Mouse (Mus musculus): ENCODE results near the gene Papss2.
A peak's percentile ranks its signal among the peaks of the same experiment; 100 is the strongest.

The Papss2 gene

GRCm38 (mm10) chr19:32595506-32596286, at the start of gene Papss2:
Gene Papss2, plus strand, starts transcription at chr19:32595790.
- peak; percentile 16 for DNase-seq (ENCODE audit: low read depth, low spot score)

GRCm38 (mm10) chr19:32547396-32547795, 48.2 kb upstream of the Papss2 start:
- DNase-seq (ENCODE audit: low read depth, low spot score): no peak

GRCm38 (mm10) chr19:32548202-32548601, 47.4 kb upstream of the Papss2 start:
- DNase-seq (ENCODE audit: low read depth, low spot score): no peak

GRCm38 (mm10) chr19:32550446-32550845, 45.1 kb upstream of the Papss2 start:
- DNase-seq (ENCODE audit: low read depth, low spot score): no peak

GRCm38 (mm10) chr19:32551442-32551841, 44.1 kb upstream of the Papss2 start:
- no peak for DNase-seq (ENCODE audit: low read depth, low spot score)

- no peak for DNase-seq (ENCODE audit: low read depth, low spot score)
Measured at GRCm38 (mm10) chr19:32552106-32552505, 43.5 kb upstream of the Papss2 start.

GRCm38 (mm10) chr19:32553310-32553709, 42.3 kb upstream of the Papss2 start:
- no peak for DNase-seq (ENCODE audit: low read depth, low spot score)

- DNase-seq (ENCODE audit: low read depth, low spot score): no peak
Measured at GRCm38 (mm10) chr19:32555257-32555656, 40.3 kb upstream of the Papss2 start.

- no peak for DNase-seq (ENCODE audit: low read depth, low spot score)
Measured at GRCm38 (mm10) chr19:32567025-32567424, 28.6 kb upstream of the Papss2 start.

- no peak for DNase-seq (ENCODE audit: low read depth, low spot score)
Measured at GRCm38 (mm10) chr19:32567447-32567846, 28.1 kb upstream of the Papss2 start.

GRCm38 (mm10) chr19:32568470-32568869, 27.1 kb upstream of the Papss2 start:
- DNase-seq (ENCODE audit: low read depth, low spot score): no peak

- DNase-seq (ENCODE audit: low read depth, low spot score): no peak
Measured at GRCm38 (mm10) chr19:32568961-32569653, 26.5 kb upstream of the Papss2 start.

- DNase-seq (ENCODE audit: low read depth, low spot score): no peak
Measured at GRCm38 (mm10) chr19:32569725-32570124, 25.9 kb upstream of the Papss2 start.

- no peak for DNase-seq (ENCODE audit: low read depth, low spot score)
Measured at GRCm38 (mm10) chr19:32572191-32572590, 23.4 kb upstream of the Papss2 start.

GRCm38 (mm10) chr19:32573259-32573658, 22.3 kb upstream of the Papss2 start:
- no peak for DNase-seq (ENCODE audit: low read depth, low spot score)

GRCm38 (mm10) chr19:32574846-32575245, 20.7 kb upstream of the Papss2 start:
- DNase-seq (ENCODE audit: low read depth, low spot score): no peak

- DNase-seq (ENCODE audit: low read depth, low spot score): no peak
Measured at GRCm38 (mm10) chr19:32577749-32578148, 17.8 kb upstream of the Papss2 start.

GRCm38 (mm10) chr19:32583091-32583766, 12.4 kb upstream of the Papss2 start:
- no peak for DNase-seq (ENCODE audit: low read depth, low spot score)

GRCm38 (mm10) chr19:32587727-32588126, 7.9 kb upstream of the Papss2 start:
- no peak for DNase-seq (ENCODE audit: low read depth, low spot score)

- no peak for DNase-seq (ENCODE audit: low read depth, low spot score)
Measured at GRCm38 (mm10) chr19:32592749-32593148, 2.8 kb upstream of the Papss2 start.

GRCm38 (mm10) chr19:32593870-32594269, 1.7 kb upstream of the Papss2 start:
- peak; percentile 59 for DNase-seq (ENCODE audit: low read depth, low spot score)

- no peak for DNase-seq (ENCODE audit: low read depth, low spot score)
Measured at GRCm38 (mm10) chr19:32595131-32595505, 472 bp upstream of the Papss2 start.
